Mouse (Mus musculus): ENCODE data around the gene Hes2.

Hes2 gene

GRCm38 (mm10) chr4:152187142-152187541, 28.5 kb downstream of the Hes2 start:
- no peak for DNase-seq

DNA sequence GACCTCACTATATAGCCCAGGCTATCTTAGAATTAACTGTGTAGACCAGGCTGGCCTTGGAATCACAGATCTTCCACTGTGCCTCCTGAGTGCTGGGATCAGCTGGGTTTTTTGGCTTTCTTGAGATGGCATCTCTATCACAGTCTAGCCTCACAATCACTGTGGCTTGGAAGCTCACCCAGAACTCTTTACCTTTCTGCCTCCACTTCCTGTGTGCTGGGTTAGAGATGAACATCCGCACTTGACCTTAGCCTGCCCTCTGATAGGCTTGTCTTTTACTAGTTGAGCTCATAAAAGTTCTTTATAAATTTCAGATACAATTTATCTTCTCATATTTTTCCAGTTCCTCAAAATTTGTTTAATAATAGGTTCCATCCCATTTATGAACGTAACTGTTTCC, 30.0 kb downstream of the Hes2 start:
- no peak for DNase-seq

- no peak for DNase-seq
These were observed 30.4 kb downstream of the Hes2 start for GRCm38 (mm10) chr4:152189071-152189470.

- DNase-seq = no peak
These were observed 31.0 kb downstream of the Hes2 start for GRCm38 (mm10) chr4:152189691-152190090.

- no peak for DNase-seq
These were observed 31.5 kb downstream of the Hes2 start for GRCm38 (mm10) chr4:152190096-152190653.

DNA sequence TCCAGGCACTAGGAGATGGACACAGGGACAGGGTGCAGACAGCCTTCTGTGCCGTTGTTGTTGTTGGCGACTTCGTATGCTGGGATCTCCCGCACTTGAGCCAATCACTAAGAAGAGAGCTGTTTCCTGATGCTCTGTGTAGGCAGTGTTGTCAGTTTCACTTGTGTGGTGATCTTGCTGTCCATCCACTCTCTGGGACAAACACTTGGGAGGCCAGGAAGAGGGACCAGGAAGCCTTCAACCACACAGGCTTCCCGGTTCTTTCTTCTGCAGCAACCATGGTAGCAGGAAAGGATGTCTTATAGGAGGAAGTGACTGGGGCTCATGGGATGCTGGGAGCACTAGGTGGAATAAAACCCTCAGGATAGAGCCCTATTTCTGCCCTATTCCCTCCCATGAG, 32.0 kb downstream of the Hes2 start:
- no peak for DNase-seq

DNA sequence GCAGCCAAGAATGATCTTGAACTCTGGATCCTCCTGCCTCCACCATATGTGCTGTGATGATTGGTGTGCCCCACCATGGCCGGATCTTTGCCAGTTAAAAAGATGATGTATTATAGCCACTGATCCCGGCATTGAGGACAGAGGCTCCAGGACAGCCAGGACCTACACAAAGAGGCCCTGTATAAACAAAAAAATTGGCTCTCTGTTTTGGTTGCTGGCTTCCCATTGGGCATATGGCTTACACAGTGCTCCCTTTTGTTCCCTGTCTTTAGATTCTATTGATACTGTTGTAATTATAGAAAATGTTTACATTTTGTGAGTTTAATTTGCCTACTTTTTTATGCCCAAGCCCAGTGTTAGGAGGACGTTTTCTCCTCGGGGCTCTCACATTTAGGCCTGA, 33.9 kb downstream of the Hes2 start:
- DNase-seq = no peak

DNA sequence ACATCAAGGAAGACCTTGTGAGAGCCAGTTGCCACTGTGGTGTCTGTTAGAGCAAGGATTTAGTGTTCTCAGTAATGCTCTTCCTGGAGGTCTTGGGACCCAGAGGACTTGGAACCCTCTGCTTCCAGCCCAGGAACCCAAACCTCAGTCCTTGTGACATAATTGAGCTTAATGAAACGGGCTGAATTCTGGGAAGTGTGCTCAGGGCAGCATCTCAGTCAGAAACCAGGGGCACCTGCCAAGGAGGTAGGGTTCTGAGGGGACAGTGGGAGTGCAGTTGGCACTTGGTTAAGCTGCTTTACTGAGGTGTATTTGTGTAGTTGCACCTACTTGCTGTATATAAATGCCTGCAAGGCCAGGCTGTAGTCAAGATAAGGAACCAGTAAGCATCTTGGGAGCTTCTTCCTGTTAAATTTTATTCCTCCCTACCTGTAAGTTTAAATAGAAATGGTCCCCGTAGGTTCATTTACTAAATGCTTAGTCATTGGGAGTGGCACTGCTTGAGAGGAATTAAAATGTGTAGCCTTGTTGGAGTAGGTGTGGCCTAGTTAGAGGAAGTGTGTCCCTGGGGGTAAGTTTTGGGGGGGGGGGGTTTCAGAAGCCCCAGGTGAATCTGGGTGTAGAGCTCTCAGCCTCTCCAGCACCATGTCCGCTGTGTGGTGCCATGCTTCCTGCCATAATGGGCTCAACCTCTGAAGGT, 36.0 kb downstream of the Hes2 start:
- no peak for DNase-seq

DNA sequence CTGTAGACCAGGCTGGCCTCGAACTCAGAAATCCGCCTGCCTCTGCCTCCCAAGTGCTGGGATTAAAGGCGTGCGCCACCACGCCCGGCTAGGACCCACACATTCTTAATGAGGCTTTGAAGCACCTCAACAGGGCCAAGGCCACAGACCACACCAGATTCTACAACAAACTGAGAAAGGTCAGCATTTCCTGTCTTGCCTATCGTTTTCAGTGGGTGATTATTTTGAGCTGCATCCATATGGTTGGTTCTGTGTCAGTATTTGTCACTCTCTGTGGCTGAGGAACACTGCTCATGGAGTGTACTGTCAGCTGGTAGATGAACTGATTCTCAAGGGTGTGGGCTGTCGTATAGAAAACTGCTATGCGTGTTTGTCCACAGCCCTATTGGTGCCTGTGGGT, 37.6 kb downstream of the Hes2 start:
- no peak for DNase-seq

DNA sequence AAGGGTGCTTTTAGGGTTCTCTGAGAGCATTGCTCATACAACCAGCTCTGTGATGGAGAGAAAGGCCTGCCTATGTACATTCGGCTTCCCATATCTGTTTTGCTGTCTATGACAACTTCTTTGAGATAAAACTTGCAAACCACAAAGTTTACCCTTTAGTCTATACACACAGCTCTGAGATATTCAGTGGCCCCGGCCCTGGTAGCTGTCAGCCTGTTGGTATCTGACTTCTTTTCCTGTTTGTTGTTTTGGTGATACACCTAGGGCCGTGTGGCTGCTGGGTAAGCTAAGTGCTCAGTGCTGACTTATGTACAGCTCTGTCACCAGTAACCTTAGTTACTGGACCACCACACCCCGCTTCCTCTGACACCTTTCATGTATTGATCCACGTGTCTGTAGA, 38.9 kb downstream of the Hes2 start:
- no peak for DNase-seq

GRCm38 (mm10) chr4:152199617-152200016, 41.0 kb downstream of the Hes2 start:
- no peak for DNase-seq

- DNase-seq = no peak
These were observed 42.8 kb downstream of the Hes2 start for GRCm38 (mm10) chr4:152201492-152201891.

DNA sequence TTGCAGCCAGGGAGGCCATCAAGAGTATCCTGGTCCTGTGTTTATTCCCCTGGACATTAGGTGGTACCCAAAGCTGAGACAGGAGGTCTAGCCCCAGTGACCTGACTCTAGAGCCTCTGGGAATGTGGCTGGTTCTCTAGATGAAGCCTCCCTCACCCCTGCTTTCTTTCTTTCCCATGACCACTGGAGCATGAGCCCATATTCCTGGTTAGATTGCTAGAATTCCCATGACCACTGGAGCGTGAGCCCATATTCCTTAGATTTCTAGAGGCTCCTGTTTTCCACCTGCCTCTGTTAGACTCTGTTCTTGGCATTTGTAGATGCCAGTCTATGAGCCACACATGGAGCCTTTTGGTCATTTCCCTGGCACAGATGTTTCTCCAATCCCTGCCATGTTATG, 43.8 kb downstream of the Hes2 start:
- peak; percentile 56 for DNase-seq

- DNase-seq = no peak
These were observed 44.2 kb downstream of the Hes2 start for GRCm38 (mm10) chr4:152202905-152203304.

- no peak for DNase-seq
These were observed 46.0 kb downstream of the Hes2 start for GRCm38 (mm10) chr4:152204663-152205062.

DNA sequence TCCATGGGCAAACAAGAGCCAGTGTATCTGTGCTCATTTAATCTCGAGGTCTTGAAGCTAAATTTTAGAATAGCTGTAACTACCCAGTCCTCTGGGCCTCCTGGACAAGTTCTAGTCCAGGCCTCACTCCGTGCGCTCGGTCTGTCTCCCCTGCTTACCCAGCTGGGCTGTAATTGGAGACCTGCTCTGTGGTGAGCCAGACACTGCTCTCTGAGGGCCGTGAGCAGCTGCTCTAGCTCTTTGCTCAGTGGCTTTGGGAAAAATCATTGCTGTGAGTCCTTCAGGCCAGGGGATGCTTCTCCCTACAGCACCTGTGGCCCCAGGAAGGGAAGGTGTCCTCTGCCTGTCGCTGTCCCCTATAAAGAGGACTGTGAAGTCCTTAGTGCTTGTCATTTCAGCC, 47.5 kb downstream of the Hes2 start:
- DNase-seq = no peak

DNA sequence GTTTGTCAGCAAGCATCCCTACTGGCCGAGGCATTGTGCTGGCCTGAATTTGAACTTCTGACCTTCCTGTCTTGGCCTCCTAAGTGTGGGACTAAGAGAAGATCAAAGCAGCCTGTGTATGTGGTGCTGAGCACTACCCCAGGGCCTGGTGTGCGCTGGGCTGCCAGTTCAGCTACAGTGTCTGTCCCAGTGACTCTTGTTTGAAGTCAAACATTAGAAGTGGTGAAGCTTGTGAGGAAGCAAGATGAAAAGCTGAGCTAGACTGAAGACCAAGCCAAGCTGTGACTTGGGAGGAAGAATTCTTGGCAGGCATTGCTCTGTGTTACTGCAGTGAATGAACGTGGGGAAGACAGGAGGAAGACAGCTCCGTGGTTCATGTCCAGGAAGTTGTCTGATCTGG, 51.0 kb downstream of the Hes2 start:
- DNase-seq = no peak
